Mouse (Mus musculus) frontal cortex, postnatal 25 days (tissue): ENCODE measurements around the gene Ddx59.

ENCODE experiments used
- DNase-seq, 2 experiments: peaks; one replicate each; pipeline ENCODE4 v3.0.0; 2022; ENCODE audit warnings: low spot score in 2 of 2

Ddx59 gene

DNA sequence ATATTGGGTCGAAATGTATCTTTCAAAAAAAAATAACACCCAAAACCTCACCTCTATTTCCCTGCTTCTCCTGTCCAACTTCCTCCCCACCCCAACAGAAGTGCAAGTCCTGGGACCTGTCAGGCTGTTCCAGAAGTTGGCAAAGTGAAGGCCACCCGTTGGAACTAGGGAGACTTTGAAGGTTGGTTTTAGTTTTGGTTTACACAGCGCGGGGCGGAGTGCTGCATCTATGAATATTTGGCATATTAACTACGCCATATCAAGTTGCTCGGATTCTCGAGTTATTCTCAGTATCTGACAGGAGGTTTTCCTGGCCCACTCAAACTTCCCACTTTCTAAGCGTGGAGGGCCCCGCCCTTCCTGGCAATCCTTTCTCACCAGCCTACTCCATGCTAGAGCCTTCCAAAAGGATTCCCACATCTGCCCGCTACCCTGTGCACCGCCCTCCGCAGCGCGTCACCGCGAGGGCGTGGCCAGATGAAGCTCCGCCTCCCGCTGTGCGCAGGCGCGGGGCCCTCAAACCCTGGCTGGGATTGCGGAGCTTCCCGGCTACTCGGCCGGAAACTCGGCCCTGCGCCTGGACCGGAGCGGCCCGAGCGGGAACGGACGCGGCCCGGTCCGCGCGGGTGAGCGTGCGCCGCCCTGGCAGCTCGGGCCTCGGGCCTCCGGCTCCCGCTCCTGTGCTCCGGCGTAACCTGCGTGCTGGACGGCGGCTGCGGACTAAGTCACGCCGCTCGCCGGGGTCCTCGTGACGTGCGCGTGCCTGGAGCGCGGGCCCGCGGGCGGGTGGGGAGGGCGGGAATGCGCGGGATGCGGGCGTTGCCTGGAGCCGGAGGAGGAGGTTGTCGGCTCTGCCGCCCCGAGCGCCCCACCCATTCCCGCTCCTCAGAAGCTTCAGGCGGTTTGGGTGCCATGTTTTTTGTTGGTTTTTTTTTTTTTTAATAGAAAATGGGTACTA lies at the start of gene Ddx59:
Gene Ddx59, plus strand, starts transcription at position 474 of the 958 bp plus-strand sequence.
- peak; percentile 95 to 97 for DNase-seq

DNA sequence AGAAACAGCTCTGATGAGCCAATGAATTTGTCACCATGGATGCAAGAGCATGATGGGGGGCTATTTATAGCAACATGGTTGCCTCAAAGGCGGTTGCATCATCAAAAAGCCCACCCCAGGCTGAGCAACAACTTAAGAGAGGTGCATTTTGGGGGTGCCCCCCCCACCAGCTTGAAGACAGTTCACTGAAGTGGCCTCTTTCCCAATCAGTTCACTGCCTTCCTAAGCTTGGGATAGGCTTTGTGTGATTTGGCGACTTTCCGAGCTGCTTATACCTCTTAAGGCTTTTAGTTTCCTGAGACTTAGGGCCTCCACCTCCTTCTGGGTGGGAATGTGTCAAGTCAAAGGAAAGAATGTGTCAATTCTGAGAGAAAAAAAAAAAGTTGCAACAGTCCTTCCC lies 49.1 kb upstream of the Ddx59 start:
- no peak for DNase-seq

DNA sequence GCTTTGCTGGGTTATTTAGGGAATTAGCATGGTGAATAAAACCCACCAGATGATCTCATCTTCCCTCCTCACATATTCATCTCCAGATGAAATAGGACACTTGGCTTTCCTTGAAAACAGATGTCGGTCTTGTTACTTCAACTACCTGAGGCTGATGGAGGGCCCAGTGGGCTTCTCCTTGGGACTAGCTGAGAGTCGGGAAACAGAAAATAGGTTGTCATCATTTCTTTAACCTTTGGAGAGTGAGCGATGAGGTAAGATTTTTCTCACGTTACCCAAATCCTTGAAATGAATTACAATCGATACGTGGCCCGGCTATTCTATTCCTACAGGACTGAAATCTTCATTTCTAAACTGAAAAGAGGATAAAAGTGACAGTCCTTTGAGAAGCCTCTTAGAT lies 35.8 kb upstream of the Ddx59 start:
- no peak for DNase-seq

DNA sequence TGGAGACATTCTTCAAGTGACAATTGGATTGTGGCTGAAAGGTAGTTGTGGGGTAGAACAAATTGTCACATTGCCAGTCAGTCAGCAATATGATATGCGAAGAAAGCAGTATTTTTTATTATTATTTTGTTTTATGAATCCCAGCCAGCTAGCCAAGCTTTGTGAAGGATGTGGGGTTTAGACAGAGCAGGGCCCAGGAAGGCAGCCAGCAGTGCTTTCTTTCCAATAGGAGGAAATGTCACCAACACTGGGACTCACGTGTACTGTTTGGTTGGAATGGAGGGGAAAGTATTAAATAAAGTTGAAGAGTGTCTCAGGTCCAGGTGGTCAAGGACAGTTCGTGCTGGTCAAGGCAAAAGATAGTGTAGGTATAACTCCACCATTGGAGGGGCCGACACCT lies 34.9 kb upstream of the Ddx59 start:
- no peak for DNase-seq

DNA sequence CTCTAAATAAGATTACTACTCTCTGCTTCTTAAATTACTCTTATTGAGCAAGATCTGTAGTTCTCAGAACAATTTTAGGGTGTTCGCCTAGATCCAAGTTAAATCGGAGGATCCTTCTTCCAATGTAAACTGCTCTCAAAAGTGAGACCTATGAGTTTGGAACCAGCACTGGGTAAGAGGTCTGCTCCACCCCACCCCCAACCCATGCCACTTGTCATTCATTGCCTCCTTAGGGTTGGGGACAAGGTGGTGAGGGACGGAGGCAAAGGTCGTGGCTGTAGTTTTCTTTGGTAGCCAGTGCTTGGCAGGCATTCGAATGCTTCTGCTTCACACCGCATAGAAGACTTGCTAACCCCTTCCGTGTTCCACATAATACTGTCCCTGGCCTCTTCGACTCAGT lies 34.5 kb upstream of the Ddx59 start:
- DNase-seq: no peak

DNA sequence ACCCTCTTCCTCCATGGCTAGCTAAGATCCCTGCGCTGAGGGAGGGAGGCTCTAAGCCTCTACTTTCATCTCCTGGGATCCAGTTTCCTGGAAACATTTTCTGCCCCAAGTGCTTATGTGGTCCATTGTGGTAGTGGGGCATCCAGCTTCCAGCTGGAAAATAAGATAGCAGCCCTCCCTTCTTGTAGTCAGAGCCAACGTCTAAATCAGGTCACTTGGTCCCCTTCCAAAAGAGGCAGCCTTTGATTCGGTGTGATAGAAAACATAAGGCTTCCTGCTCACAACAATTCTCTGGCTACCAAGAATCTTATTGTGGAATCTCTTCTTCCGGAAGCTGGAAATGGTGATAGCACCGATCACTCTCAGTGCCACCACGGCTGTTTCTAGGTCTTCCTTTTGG lies 33.9 kb upstream of the Ddx59 start:
- no peak for DNase-seq

DNA sequence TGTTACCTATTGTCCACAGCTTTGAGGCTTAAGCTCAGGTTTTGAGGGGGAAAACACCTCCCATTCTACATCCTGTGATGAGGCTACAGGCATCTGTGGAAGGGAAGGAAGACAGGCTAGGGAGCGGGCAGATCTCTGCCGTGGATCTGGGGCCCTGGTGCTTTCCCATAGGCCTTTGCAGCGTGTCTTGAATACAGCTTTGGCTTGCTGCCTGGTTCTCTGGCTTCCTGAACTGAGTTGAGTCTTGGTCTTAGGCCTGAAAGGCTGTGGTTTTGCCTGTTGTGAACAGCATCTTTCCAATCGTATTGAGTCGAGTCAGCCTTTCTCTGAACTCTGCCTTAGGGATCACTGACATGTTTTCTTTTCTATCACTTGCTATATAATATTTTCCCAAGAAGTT lies 33.5 kb upstream of the Ddx59 start:
- no peak for DNase-seq

DNA sequence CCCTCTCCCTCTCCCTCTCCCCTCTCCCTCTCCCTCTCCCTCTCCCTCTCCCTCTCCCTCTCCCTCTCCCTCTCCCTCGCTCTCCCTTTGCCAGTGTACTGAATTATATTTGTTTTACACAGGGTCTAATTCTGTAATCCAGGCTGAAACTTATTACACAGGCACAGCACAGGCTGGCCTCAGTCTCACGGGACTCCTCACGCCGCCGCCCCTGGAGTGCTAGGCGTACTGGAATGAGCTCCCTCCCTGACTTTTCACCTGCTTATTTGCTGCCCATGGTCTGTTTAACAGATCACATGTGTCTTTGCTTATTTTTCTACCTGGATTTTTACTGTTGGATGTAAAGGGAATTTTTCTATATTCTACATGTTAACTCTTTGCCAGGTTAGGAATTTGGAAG lies 28.2 kb upstream of the Ddx59 start:
- DNase-seq: no peak

DNA sequence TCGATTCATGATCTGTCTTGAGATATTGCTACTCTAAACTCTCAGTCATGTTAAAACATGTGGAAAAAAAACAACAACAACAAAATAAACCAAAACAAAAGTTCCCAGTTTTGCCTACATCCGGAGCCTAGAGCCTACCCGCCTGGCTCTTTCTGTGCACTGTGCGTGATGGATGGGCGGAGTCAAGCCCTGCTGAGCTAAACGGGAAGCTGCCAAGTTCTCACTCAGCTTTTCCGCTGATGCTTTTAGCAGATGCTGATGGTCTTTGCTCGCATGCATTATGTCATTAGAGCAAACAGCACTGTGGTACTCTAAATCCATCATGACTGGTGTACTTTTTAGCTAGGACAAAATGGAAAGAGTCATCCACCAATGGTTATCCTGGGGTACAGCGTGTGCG lies 20.6 kb upstream of the Ddx59 start:
- DNase-seq: no peak

DNA sequence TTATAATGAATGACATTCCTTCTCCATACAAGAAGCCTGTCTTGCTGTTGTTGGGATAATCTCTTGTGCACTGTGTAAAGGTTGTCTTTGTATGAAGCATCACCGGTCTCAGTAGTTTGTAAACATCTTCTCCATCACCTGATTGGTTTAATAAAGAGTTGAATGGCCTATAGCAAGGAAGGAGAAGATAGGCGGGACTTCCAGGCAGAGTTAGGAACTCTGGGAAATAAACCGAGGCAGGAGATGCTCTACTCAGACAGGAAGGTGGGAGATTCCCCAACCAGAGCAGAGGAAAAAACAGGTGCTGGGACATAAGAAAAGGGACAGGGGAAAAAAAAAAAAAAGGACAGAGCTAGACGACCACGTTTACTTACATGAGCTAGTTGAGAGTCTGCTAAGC lies 20.0 kb upstream of the Ddx59 start:
- DNase-seq: no peak

DNA sequence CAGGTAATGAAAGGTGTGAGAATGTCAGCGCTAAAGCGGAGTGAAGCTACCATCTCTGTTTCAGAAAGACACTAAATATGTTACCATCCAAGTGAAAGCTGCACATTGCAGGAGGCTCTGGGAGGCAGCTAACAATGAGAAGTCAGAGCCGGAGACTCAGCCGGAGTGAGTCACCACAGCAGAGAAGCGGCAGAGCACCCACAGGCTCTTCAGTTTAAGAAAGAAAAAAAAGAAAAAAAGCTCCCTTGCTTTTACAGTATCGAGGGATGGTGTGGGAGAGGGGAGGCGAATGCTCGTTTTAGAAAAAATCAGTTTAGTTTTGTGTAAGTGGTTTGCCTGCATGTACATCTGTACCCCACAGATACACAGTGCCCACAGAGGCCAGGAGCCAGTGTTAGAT lies 13.8 kb upstream of the Ddx59 start:
- DNase-seq: peak in 1 of 2 experiments; percentile 27

DNA sequence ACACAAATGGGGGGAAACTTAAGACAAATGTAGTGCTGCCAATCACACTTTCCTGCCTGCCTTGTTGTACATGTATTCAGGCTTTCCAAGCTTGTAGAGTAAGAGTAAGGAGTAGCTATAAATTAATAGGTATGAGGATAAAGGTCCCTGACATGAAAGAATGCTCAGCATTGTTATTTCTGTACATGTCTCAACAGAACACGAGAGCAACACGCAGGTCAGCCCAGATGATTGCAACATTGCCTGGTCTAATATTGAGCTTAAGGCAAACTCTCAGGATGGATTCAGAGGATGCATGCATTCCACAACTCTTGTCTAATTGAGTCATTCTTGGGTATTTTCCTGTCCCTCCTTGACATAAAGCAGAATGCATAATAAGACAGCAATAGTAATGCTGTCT lies 5.4 kb upstream of the Ddx59 start:
- no peak for DNase-seq

DNA sequence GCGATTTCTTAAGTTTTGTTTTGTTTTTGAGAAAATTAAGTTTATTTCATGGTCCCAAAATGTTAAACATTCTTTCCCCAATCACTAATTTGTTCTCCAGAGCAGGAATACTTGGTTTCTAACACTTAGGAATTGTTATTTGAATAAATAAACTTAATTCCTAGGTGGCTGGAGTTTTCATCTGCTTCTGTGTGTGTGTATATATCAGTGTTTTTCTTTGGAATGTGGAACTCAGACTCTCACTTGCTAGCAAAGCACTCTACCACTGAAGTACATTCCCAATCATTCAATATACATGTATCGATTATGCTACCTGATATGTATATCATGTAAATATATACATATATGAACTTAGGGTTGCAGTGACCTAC lies 670 bp downstream of the Ddx59 start:
- DNase-seq: no peak

DNA sequence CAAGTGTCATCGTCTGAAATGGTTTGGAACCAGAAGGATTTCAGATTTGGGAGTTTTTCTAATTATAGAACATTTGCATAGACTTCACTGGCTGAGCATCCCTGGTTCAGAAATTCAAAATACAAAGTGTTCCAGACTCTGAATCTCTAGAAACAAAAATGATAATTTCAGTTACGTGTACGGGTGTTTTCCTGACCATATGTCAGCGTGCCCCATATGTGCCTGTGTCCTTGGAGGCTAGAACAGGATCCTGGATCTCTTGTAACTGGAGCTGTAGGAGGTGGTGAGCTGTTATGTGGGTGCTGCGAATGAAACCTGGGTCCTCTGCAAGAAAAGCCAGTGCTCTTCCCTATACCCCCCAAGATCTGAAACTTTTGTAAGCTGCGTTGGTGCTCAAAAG lies 3.3 kb downstream of the Ddx59 start:
- DNase-seq: peak in 1 of 2 experiments; percentile 12

DNA sequence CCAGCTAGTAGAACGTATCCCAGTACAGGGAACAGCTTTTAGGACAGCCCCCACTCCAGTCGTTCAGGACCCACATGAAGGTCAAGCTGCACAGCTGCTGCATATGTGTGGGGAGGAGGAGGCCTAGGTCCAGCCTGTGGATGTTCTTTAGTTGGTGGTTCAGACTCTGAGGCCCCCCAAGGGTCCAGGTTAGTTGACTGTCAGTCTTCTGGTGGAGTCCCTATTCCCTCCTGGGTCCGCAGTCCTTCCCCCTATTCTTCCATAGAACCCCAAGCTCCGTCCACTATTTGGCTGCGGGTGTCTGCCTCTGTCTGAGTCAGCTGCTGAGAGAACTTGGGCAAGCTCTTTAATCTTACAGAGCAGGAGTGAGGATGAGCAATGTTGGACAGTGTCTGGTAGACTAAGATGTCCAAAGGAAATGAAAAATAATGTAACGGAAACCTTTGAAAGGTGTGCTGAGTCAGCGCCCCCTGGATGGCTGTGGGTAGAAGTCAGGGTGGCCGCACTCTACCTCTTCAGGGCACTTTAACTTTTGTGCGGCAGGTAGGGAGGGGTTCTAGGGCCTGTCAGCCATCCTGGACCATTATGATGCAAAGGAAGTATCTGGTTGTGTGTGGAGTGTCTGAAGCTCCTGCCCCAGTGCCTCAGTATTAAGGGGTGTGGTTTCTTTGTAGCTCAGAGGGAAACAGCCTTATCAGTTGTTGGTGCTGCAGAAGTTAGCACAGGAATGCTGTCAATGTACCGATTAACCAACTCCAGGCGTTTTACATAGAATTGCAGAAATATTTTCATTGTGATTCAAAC lies 12.3 kb downstream of the Ddx59 start:
- no peak for DNase-seq

DNA sequence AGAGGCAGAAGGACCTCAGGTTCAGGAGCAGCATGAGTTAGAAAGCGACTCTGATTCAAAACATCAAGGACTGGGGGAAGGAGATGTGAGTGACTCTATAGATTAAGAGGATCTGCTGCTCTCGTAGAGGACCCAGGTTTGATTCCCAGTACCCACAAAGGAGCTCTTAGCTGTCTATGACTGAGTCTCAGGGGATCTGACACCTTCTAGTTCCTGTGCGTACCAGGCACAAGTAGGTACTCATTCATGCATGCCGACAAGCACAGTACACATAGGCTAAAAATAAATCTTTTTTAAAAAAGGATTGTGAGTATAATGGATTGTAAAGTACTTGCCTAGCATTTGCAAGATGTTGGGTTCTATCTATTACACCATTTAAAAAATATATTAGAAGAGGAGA lies 13.9 kb downstream of the Ddx59 start:
- DNase-seq: no peak

DNA sequence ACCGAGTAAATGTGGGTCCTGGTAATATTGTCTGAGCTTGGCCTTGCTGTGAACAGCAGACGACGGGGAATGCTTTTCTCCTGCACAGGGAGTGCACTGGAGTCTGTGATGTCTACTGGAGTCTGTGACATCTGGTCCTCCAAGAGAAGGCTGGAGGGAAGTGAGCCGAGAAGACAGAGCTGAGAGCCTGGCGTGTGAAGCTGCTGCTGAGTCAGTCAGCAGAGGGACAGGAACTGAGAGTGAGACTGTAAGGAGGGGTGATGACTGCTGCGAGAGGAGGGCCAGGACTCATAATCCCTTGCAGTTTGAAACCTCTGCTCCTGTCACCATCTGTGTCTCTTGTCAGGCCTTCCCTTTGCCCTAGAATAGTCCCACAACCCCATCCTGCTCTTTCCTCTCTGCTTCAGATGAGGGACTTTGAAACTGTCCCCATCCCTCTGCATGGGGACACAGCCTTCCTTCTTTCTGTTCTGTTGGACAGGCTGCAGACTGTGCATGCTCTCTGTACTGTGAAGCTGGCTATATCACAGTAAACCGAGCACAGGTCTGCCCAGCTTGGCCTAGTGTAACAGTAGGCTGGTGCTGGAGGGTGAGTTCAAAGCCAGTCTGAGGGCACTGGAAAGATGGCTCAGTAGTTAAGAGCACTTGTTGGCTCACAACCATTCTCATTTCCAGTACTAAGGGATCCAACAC lies 15.2 kb downstream of the Ddx59 start:
- DNase-seq: no peak

DNA sequence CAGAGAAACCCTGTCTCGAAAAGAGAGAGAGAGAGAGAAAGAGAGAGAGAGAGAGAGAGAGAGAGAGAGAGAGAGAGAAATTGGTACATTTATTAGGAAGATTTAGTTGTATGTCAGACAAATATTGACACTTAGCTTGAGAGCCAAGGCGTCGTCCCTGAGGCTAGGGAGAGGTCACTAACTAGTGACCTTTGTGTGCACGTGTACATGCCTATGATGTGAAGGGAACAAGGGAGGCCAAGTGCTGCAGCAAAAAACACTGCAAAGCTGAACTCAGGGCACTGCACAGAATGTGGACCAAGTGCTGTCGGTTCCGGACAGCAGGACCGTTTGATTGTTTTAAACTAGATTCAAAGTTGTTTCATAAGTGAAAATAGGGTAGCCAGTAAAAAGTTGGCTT lies 25.7 kb downstream of the Ddx59 start:
- no peak for DNase-seq

DNA sequence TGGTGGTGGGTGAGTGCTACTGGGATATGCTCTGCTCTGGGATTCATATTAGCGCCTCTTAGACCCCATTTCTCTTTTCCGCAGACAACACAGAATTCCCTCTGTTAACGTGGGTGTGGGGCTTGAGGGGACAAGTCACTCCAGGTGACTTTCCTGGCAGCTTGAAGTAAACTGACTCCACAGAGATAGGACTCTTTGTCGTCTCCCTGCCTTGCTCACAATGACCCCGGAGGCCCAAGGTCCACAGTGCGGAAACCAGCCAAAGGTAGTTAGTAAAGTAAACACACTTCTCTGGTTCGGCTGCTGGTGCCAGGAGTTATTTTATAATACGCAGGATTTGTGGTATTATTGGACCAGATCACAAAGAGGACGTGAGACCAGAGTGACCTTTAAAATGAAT lies 27.7 kb downstream of the Ddx59 start:
- no peak for DNase-seq

DNA sequence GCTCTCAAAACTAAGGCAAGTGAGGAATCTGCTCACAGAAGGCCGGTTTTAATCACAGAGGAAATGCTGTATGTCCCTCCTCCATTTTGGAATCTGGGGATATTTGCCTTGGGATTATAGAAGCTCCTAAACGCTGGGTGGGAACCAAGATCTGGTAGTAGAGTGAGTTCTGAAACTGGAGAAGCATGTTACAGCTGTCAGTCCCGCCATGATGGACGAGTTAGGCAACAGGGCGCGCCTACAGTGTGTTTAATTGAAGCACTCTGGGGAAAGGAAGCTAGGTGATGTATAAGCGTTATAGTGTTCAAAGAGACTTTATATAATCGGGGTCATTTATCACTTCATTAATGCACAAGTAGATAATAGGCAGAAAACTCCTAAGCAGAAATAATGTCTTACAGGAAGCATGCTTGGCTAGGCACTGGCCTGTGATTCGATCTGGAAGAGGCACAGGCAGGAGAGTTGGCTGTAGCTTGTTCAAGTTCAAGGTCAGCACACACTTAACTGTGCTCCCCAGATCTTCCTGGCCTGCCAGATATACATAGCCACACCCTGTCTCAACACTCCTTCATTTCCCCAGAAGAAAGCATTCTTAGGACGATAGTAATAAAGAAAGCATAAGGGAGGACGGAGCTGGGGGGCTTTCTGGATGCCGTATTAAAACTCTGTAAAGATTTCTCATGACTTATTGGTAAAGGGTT lies 29.6 kb downstream of the Ddx59 start:
- DNase-seq: no peak

DNA sequence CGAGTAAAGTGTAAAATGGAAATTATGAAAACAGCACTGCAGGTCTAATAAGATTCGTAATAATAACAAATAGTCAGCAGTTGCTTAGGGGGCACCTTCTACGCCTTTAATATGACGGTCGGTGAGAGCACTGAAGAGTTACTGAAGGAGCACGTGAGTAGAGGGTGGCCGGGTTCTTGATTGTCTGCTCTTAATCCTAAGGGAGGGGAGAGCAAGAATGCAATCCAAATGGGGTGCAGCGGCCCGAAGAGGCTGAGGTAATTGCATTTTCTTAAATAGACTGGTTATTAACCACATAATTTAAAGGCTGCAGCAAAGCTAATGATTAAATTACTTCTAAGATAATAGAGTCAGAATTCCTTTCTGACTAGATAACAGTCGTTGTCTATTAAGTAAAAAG lies 31.9 kb downstream of the Ddx59 start:
- no peak for DNase-seq

DNA sequence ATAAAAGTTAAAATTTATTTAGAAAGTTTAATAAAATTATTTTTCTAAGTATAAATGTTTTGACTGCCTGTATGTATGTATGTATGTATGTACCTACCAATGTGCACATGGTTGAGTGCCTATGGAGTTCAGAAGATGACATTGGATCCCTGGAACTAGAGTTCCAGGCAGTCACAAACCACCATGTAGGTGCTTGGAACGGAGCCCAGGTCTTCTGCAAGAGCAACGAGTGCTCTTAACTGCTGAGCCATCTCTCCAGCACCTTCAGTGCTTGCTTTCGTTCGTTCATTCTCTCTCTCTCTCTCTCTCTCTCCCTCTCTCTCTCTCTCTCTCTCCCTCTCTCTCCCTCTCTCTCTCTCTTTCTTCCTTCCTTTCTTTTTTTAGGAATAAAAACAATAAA lies 32.3 kb downstream of the Ddx59 start:
- no peak for DNase-seq
